Mouse (Mus musculus) inflammation-experienced regulatory T-cells, adult 6 months (primary cell): ENCODE measurements around the gene Fam126a. TPM values are rescaled to one million over a fixed set of nuclear protein-coding genes. Genes with fewer than 3 reads are reported as not detected.

Source experiments
- ATAC-seq: one replicate; pipeline ENCODE4 v1.8.0; 2017
- polyA plus RNA-seq, 3 experiments: library from polyadenylated mRNA; unstranded; fragments of 100-300 nt; shearing (Covaris generic); gene quantifications; one replicate each; pipeline ENCODE4 v1.2.1; 2017

The Fam126a gene
- polyA plus RNA-seq, 3 experiments from 2014 or later = 6.5 to 9.3 (median 6.8) TPM

DNA sequence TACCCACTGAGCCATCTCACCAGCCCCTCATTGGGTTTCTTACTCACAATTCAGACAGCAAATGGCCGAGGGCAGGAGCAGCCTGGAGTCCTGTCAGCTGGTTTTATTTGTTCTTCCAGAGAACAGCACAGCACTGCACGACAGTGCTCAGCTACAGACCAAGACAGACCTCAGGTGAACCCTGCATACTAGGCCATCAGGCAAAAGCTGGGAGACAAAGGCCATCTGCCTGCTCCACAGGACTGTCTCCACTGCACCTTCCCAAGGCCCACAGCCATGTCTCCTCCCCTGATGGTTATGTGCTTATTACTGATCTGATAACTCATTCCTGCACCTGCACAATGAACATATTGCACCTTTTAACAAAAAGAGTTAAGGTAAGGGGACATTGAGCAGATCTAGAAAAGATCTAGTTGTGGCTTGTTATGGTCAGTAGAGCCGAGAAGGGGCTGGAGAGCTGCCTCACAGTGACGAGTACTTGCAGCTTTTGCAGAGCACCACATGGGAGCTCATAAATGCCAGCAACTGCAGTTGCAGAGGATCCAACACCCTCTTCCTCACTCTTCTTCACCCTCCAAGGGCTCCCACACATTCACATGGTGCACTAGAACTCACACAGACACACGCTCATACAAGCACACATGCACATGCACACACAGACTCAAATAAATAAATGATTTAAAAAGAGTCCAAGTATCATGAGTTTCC lies 137.2 kb downstream of the Fam126a start:
- ATAC-seq = no peak

DNA sequence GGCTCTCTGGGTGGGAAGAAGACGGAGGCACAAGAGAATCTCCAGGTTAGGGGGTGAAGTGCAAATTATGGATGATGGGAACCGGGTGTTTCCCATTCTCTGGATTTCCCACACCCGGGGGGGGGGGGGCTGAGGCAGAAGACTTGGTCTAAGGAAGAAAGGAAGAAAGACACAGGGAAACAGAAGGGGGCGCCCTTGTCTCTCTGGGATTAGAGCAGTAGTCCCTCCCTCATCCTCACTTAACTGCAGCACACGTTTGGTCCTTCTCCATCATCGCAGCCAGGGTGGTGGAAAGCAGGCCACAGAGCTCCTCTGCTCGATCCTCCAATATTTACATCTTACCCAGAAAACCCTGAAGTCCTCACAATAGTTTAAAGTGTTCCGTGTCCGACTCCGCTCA lies 139.8 kb downstream of the Fam126a start:
- no peak for ATAC-seq

- no peak for ATAC-seq
Measured at GRCm38 (mm10) chr5:23889461-23889860, 141.0 kb downstream of the Fam126a start.

DNA sequence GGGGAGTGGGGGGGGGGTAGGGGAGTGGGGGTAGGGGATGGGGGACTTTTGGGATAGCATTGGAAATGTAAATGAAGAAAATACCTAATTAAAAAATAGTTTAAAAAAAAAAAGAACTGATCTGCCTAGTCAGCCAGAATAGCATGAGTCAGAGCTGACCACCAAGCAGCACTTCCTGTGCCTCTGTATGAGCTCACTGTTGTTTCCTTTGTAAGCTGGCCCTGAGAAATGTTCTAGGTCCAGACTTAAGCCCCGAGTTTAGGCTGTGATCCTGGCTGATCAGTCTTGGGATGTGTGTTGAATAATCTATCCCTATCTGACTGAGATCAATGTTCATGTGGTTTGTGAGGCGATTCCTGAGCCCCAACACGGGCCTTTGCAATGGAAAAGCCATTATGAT lies 143.4 kb downstream of the Fam126a start:
- no peak for ATAC-seq

GRCm38 (mm10) chr5:23874457-23874856 lies 156.0 kb downstream of the Fam126a start:
- ATAC-seq = peak; percentile 77

DNA sequence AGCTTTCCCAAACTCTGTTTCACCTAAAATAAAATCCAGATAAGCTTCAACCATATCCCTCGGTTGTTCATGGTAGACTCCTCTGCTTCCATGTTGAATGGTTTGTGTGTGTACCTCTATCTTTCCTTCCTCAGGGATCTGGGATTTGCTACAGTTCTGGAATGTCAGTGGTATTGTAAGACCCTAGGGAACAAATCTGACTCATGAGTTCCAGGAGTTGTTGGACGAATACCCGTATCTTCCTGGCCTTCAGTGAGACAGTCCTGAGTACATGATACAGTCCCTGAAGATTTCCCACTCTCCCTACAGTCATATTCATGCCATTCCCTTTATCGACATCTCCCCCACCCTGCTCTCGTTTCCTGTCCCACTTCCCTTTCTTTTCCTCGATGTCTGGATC lies 157.9 kb downstream of the Fam126a start:
- ATAC-seq = no peak

DNA sequence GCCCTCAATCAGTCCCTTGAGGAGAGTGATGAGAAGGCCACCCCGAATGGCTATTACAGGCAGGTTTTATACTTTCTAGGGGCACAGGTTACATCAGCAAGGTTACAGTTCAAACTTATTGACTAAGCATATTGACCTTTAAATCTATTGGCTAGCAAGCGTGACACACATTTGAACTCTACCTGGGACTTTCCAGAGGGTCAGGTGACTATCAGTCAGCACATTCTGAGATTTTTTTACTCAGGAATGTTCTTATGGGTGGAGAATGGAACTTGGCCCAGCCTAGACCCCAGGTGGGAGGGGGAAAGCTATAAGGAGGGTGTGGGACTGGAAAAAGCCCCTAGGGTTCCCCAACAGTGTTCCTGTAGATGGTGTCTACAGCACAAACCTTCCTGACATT lies 159.2 kb downstream of the Fam126a start:
- ATAC-seq = peak; percentile 17

- ATAC-seq = no peak
Measured at GRCm38 (mm10) chr5:23865941-23866340, 164.5 kb downstream of the Fam126a start.

Other genes starting within 250 kb of the Fam126a start
- 1 to 10 TPM; 4.1 to 9.8 (median 9.6) TPM for gene Pus7, start 247.0 kb downstream of the Fam126a start, polyA plus RNA-seq
- 10 to 100 TPM; 15.2 to 28.3 (median 18.7) TPM for gene Rint1, start 243.0 kb downstream of the Fam126a start, polyA plus RNA-seq
- gene Tomm7, start 186.5 kb downstream of the Fam126a start, polyA plus RNA-seq = 100 to 1,000 TPM in 2 of 3 experiments, 10 to 100 TPM in 1; 73.2 to 127 (median 116) TPM
- gene Klhl7, start 69.9 kb upstream of the Fam126a start, polyA plus RNA-seq = 10 to 100 TPM in 2 of 3 experiments, 1 to 10 TPM in 1; 4.7 to 13.2 (median 10.3) TPM
- gene Nupl2, start 134.3 kb upstream of the Fam126a start, polyA plus RNA-seq = 1 to 10 TPM; 3.5 to 5.9 (median 3.7) TPM